Comparison of ENCODE assay signal across 8 mouse cellular contexts in the genomic region with DNA sequence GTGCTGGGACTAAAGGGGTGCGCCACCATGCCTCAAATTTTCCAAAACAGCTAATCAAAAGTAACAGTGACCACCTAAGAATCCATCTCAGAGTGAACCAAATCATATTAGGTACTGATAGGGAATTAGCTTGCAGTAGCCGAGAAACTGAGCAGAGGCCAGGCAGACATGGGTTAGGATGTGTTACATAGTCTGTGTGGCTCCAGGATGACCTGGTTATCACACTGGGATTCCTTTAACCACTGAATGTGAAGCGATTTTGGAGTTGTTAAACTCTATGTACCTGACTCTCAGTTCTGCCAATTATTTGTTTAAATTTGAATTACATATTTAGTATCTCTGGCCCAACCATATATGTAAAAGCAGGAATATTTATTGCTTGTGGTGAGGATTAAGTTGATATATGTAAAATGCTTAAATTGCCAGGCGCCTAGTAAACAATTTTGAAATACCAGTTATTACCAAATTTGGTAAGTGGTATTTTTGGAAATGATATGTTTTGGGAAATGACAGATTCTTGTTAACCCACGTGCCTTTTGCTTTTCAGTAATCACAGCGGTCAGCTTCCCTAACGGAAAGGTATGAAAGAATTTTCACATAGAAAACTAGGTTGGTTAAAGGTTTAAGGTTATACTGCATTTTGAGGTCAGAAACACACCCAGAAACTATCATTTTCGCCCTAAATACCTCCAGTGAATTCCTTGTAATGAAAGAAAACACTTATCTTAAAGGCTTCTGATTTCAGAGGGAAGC. TPM values are rescaled to one million over a fixed set of nuclear protein-coding genes. Genes with fewer than 3 reads are reported as not detected.
DNase-seq lines count a peak whose midpoint lies in the region; ATAC-seq and TF ChIP-seq lines count a peak whose summit lies in the region.

No protein-coding gene starts in this region.

- peak overlapping the region; percentile 62 for H3K4me3 ChIP-seq in heart, embryonic 11.5 days (ENCODE audit: low read depth, low read length)
- peak overlapping the region in 1 of 2 experiments; percentile 45; a peak in 2 of 4 replicates for H3K4me3 ChIP-seq in ES-E14 (ENCODE audit: insufficient read depth in 1 of 2, low read depth in 1 of 2, low read length in 2 of 2, poor library complexity in 1 of 2, severe bottlenecking in 1 of 2)
- H3K4me3 ChIP-seq in hindbrain, embryonic 12.5 days: peak overlapping the region; percentile 50
- peak overlapping the region; percentile 93 for H3K4me3 ChIP-seq in megakaryocyte, embryonic 14.5 days (replicated peaks)

- peak overlapping the region; percentile 74; the same call in 1 of the 2 replicates for H3K9ac ChIP-seq in heart, embryonic 11.5 days (ENCODE audit: low read depth, low read length)
- H3K9ac ChIP-seq in ES-E14 (ENCODE audit: insufficient read depth, low read depth, low read length, poor library complexity, severe bottlenecking): no peak overlapping the region; the same call in 1 of the 2 replicates
- 0 out of 2 replicates have a peak overlapping the region, but pooled peaks have one; percentile 24 for H3K9ac ChIP-seq in hindbrain, embryonic 12.5 days

- no peaks in the 10 kb centered on the region for H3K9me3 ChIP-seq in heart, embryonic 11.5 days (replicated peaks; ENCODE audit: control insufficient read depth, low read length)
- H3K9me3 ChIP-seq in ES-E14 (ENCODE audit: control insufficient read depth, insufficient read depth, low read depth, low read length): no peaks in the 10 kb centered on the region
- H3K9me3 ChIP-seq in hindbrain, embryonic 12.5 days (replicated peaks): no peaks in the 10 kb centered on the region
- H3K9me3 ChIP-seq in megakaryocyte, embryonic 14.5 days: no peaks in the 10 kb centered on the region

- no peaks in the 10 kb centered on the region for H3K27me3 ChIP-seq in heart, embryonic 11.5 days (ENCODE audit: control insufficient read depth, insufficient read depth, low read length)
- 0 out of 2 replicates have a peak, but pooled peaks cover 3% of the 10 kb centered on the region for H3K27me3 ChIP-seq in hindbrain, embryonic 12.5 days
- H3K27me3 ChIP-seq in megakaryocyte, embryonic 14.5 days (replicated peaks): no peaks in the 10 kb centered on the region

- peak overlapping the region; percentile 74 for H3K27ac ChIP-seq in heart, embryonic 11.5 days (ENCODE audit: low read depth, low read length)
- H3K27ac ChIP-seq in ES-E14 (ENCODE audit: insufficient read depth, low read depth, low read length, poor library complexity, severe bottlenecking): peak overlapping the region; percentile 43; the same call in 1 of the 2 replicates
- 0 out of 2 replicates have a peak overlapping the region, but pooled peaks have one; percentile 62 for H3K27ac ChIP-seq in hindbrain, embryonic 12.5 days

- ATAC-seq in heart, embryonic 11.5 days (replicated peaks; ENCODE audit: insufficient number of reproducible peaks, low FRiP score, low TSS enrichment): no peak
- ATAC-seq in hindbrain, embryonic 12.5 days (ENCODE audit: low FRiP score): no peak

- in situ Hi-C loops in ES-E14 (cut with MboI; ENCODE audit: low sequenced_read_pairs in 2 of 2, unreplicated experiment in 2 of 2): no loop called here

- no peaks in the 10 kb centered on the region; the same call in 1 of the 2 replicates for H3K36me3 ChIP-seq in heart, embryonic 11.5 days (ENCODE audit: control insufficient read depth, insufficient read depth, low read length)
- no peaks in the 10 kb centered on the region; the same call in 1 of the 2 replicates for H3K36me3 ChIP-seq in ES-E14 (ENCODE audit: control insufficient read depth, insufficient read depth, low read length, poor library complexity, severe bottlenecking)
- H3K36me3 ChIP-seq in hindbrain, embryonic 12.5 days: no peaks in the 10 kb centered on the region
- H3K36me3 ChIP-seq in megakaryocyte, embryonic 14.5 days (replicated peaks; ENCODE audit: low read length): peaks cover 4% of the 10 kb centered on the region

- H3K4me2 ChIP-seq in heart, embryonic 11.5 days: peak overlapping the region; percentile 55
- peak overlapping the region; percentile 53 for H3K4me2 ChIP-seq in hindbrain, embryonic 12.5 days (replicated peaks)

- DNase-seq in heart, adult 18-20 months: no peak
- no peak for DNase-seq in ES-E14 (ENCODE audit: low read depth, low spot score)
- no peak for DNase-seq in embryo, embryonic 11 days
- no peak for DNase-seq in right cerebral cortex, postnatal 10 days (ENCODE audit: low spot score in 2 of 2)
- DNase-seq in layer of hippocampus, adult 9-11 months: no peak

- 46% methylated on average over 8 of the region's 8 CpGs for WGBS in heart, embryonic 11.5 days (ENCODE audit: insufficient replicate concordance)
- 51% methylated on average over 8 of the region's 8 CpGs for WGBS in hindbrain, embryonic 12.5 days

- peaks cover 14% of the 10 kb centered on the region for H3K4me1 ChIP-seq in heart, embryonic 11.5 days (ENCODE audit: control insufficient read depth, insufficient read depth, low read length)
- peaks cover 0 to 4% of the 10 kb centered on the region in 2 experiments; a peak in 2 of 4 replicates for H3K4me1 ChIP-seq in ES-E14 (ENCODE audit: control insufficient read depth in 2 of 2, insufficient read depth in 2 of 2, low read length in 2 of 2, poor library complexity in 1 of 2)
- H3K4me1 ChIP-seq in hindbrain, embryonic 12.5 days: peaks cover 11% of the 10 kb centered on the region
- peaks cover 35% of the 10 kb centered on the region for H3K4me1 ChIP-seq in megakaryocyte, embryonic 14.5 days

TF ChIP-seq in ES-E14, 5 proteins besides CTCF, POLR2A, EP300 and RAD21:
- TF ChIP-seq ZC3H11A (IDR thresholded peaks at IDR 0.05; ENCODE audit: borderline replicate concordance, low read depth, low read length) (no peak), ZNF384 (IDR thresholded peaks at IDR 0.05; ENCODE audit: low read depth, low read length) (0 out of 2 replicates have a peak, but pooled peaks have one; percentile 28)
TF ChIP-seq in ES-E14: peak in this region for 1.

RNA-seq across cellular contexts. Expression of a gene that starts 0.6 kb away (rescaled TPM):
- polyA plus RNA-seq in heart, embryonic 11.5 days (2014; fragmentation: Nextera tagmentation; extraction: Ambion mirVana): 64.2 and 70.3 TPM in 2 replicates
- total RNA-seq in heart, adult 18-20 months (2021): 10 to 100 TPM; 59.6 to 70.9 TPM
- total RNA-seq in ES-E14 (2012; rRNA removed): 53.8 and 76.8 TPM in 2 replicates
- polyA plus RNA-seq in hindbrain, embryonic 12.5 days (2016; fragmentation: Nextera tagmentation; extraction: Ambion mirVana): 44.9 and 45.6 TPM in 2 replicates
- 4.6 and 6.9 TPM in 2 replicates for polyA plus RNA-seq in megakaryocyte, embryonic 14.5 days (2012; ENCODE audit: insufficient read depth, low replicate concordance)

RNA-seq across cellular contexts. Expression of a gene that starts 34.5 kb away (rescaled TPM):
- 78.0 and 79.8 TPM in 2 replicates for polyA plus RNA-seq in heart, embryonic 11.5 days (2014; fragmentation: Nextera tagmentation; extraction: Ambion mirVana)
- total RNA-seq in heart, adult 18-20 months (2021): 10 to 100 TPM; 75.9 to 77.7 TPM
- total RNA-seq in ES-E14 (2012; rRNA removed): 86.1 and 107 TPM in 2 replicates
- polyA plus RNA-seq in hindbrain, embryonic 12.5 days (2016; fragmentation: Nextera tagmentation; extraction: Ambion mirVana): 119 and 133 TPM in 2 replicates
- polyA plus RNA-seq in megakaryocyte, embryonic 14.5 days (2012; ENCODE audit: insufficient read depth, low replicate concordance): 28.5 and 50.1 TPM in 2 replicates

RNA-seq across cellular contexts. Expression of a gene that starts 37.0 kb away (rescaled TPM):
- polyA plus RNA-seq in heart, embryonic 11.5 days (2014; fragmentation: Nextera tagmentation; extraction: Ambion mirVana): 0.01 TPM in 1 of 2 replicates, not detected in the other
- total RNA-seq in heart, adult 18-20 months (2021): not detected
- 0.31 and 0.53 TPM in 2 replicates for total RNA-seq in ES-E14 (2012; rRNA removed)
- 0.17 and 0.22 TPM in 2 replicates for polyA plus RNA-seq in hindbrain, embryonic 12.5 days (2016; fragmentation: Nextera tagmentation; extraction: Ambion mirVana)
- polyA plus RNA-seq in megakaryocyte, embryonic 14.5 days (2012; ENCODE audit: insufficient read depth, low replicate concordance): 0.04 TPM in 1 of 2 replicates, not detected in the other

RNA-seq across cellular contexts. Expression of a gene that starts 47.4 kb away (rescaled TPM):
- polyA plus RNA-seq in heart, embryonic 11.5 days (2014; fragmentation: Nextera tagmentation; extraction: Ambion mirVana): 2.2 and 2.9 TPM in 2 replicates
- total RNA-seq in heart, adult 18-20 months (2021): 10 to 100 TPM; 21.9 to 22.8 TPM
- 14.3 and 14.5 TPM in 2 replicates for total RNA-seq in ES-E14 (2012; rRNA removed)
- 7.0 and 9.1 TPM in 2 replicates for polyA plus RNA-seq in hindbrain, embryonic 12.5 days (2016; fragmentation: Nextera tagmentation; extraction: Ambion mirVana)
- polyA plus RNA-seq in megakaryocyte, embryonic 14.5 days (2012; ENCODE audit: insufficient read depth, low replicate concordance): 0.91 and 1.5 TPM in 2 replicates
